Mouse (Mus musculus): ENCODE results near the gene Avp.
"Not testable (repeated sequence)": the region's sequence is repeated elsewhere in the genome, so short reads cannot be mapped to it uniquely, and the experiment has no call there.

The Avp gene

GRCm38 (mm10) chr2:130582552-130582951 is at the start of gene Avp:
Gene Avp (minus strand): TSS chr2:130582554.
- DNase-seq (ENCODE audit: low read depth) = no peak

GRCm38 (mm10) chr2:130629839-130630203 is 47.5 kb upstream of the Avp start, which contains the start of the genes Fastkd5 and Ubox5:
Gene Fastkd5 (minus strand): TSS chr2:130630027.
Gene Ubox5 (minus strand): TSS chr2:130630038.
- DNase-seq (ENCODE audit: low read depth) = peak; percentile 93

DNA sequence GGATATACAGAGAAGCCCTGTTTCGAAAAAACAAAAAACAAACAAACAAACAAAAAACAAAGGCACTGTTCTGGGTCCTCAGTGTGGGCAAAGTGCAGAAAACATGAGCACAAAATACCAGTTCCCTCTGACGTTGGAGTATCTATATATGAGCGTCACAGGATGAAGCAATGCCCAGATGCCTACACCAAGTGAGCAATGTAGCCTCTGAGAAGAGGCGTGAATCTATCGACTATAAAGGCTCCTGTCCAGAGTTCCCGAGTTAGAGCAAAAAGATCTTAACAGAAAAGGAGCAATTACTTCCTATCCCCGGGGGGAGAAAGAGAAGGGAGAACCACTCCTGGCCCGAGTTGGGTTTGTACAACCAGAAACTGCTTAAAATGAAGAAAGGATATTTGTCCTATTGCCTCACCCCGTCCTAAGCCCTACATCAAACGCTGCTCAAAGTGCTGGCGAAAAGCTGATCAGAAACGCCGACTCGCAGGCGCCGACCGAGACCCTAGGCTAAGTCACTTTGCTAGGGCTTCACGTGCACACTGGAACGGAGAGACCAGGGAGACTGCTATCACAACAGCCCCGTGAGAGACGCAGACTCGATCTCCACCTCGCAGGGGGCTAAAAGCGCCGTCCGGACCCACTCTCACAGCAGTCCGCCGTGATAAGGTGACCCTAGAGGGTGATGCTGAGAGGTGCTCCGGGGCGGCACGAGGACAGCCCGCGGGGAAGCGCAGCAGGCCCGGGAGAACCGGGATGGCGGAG is 46.9 kb upstream of the Avp start:
- DNase-seq (ENCODE audit: low read depth) = peak; percentile 69

DNA sequence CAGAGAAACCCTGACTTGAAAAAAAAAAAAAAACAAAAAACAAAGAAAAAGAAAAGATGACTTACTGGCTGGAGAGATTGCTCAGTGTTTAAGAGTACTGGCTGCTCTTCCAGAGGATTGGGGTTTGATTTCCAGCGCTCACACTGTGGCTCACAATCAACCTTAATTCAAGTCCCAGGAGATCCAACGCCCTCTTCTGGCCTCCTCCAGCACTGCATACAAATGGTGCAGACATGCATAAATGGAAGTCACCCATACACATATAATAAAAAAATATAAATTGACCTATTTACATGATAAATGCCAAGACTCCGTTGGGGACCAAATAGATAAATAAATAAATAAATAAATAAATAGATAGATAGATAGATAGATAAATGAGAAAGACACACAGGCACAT is 46.1 kb upstream of the Avp start:
- DNase-seq (ENCODE audit: low read depth) = peak; percentile 65

GRCm38 (mm10) chr2:130618972-130619371 is 36.6 kb upstream of the Avp start:
- no peak for DNase-seq (ENCODE audit: low read depth)

DNA sequence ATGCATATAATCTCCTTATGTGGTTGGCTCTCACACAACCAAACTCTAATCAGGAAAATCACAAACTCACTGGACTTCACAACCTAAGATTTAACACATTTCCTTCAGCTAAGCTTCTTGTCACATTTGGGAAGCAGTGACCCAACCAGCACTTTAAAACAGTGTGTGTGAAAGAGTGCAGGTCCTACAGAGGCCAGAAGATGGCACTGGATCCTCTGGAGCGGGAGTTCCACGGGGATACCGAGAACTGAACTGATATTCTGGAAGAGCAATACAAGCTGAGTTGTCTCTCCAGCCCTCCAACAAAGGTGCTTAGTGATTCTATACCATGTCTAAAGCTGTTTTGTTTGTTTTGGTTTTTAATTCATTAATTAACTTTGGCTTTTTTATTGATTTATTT is 30.7 kb upstream of the Avp start:
- DNase-seq (ENCODE audit: low read depth) = peak; percentile 24

DNA sequence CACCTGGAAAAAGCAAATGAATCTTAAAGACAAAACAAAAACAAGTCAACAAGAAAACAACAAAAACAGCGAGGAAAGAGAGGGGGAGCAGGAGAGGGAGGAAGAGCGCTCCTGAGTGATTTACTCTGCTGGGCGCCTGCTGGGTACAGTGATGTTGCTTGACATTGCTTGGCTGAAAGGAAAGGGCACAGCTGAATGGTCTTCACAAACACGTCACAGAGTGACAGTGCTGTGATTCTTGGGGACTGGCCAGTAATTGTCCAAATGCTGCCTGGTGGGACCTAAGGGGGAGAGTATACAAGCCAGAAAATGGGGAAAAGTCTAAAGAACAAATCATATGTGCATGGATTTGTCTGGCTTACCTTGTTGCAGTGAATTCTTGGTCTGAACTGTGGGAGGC is 19.8 kb upstream of the Avp start:
- DNase-seq (ENCODE audit: low read depth) = no peak

DNA sequence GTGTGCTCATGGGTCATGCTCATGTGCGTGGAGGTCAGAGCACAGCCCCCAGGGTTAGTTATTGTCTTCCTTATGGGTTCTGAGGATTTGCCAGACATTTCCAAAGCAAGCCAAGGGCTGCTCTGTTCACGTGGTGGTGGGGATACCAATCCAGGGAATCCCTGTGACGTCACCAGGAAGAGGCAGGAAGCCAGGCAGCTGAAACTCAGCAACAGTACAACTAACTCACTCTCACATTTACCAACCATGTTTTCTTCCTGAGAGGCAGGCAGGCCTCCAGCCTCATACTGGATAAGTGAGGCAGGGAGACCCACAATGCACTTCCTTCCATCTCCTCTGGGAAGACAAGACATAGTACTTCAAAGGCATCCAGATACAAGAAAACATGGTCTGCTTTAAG is 16.0 kb upstream of the Avp start:
- no peak for DNase-seq (ENCODE audit: low read depth)

GRCm38 (mm10) chr2:130597601-130598010 is 15.3 kb upstream of the Avp start:
- DNase-seq (ENCODE audit: low read depth) = peak; percentile 36

- no peak for DNase-seq (ENCODE audit: low read depth)
Observed at GRCm38 (mm10) chr2:130595596-130595995, 13.2 kb upstream of the Avp start.

GRCm38 (mm10) chr2:130591016-130591415 is 8.7 kb upstream of the Avp start:
- no peak for DNase-seq (ENCODE audit: low read depth)

GRCm38 (mm10) chr2:130589761-130590160 is 7.4 kb upstream of the Avp start:
- no peak for DNase-seq (ENCODE audit: low read depth)

- DNase-seq (ENCODE audit: low read depth) = no peak
Observed at GRCm38 (mm10) chr2:130589157-130589556, 6.8 kb upstream of the Avp start.

DNA sequence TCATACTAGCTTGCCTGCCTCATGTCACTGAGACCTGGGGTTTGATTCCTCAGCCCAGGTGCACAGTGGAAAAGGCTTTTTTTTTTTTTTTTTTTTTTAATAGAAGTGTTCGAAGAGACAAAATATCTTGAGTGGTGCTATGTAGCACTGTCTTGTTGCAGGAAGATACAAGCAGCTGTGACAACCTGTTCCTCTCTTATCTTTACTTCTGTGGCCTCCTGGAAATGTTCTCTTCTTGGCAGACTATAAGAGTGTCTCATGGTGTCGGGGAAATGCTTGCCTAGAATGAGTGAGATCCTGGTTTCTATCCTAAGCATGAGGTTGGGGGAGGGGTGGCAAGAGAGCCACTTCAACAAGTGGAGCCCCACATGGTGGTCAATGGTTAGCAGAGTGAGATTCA is 6.0 kb upstream of the Avp start:
- no peak for DNase-seq (ENCODE audit: low read depth)

- no peak for DNase-seq (ENCODE audit: low read depth)
Observed at GRCm38 (mm10) chr2:130586016-130586415, 3.7 kb upstream of the Avp start.

DNA sequence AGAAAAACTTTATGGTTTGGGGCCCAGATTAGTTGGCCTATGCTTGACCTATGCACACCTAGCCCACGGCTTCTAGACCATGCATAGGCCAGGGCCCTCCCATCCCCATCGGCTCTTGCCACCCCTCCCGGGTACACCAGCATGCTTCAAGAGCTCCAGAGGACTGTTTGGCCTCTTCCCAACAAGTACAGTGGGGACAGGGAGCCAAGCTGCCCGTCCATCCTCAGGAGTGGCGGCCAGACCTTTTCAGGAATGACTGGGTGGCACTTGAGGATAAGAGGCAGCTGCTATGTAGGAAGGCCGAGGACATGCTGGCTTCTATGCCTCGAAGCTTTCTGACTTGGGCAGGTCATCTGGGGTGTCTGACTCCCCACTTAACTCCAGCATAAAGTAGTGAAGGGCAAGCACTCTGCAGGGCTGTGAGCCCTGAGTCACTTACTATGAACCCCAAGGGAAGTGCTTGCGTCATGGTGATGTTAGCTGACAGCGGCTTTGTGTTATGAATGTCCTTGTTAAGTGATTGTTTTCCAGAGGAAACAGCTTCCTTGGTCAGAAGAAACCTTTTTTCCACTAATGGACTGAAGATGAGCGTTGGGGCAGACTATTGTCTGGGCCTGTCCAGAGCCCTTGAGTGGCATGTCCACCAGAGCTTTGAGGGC is 1.7 kb upstream of the Avp start:
- DNase-seq (ENCODE audit: low read depth) = no peak

- DNase-seq (ENCODE audit: low read depth) = no peak
Observed at GRCm38 (mm10) chr2:130581201-130581600, 1.2 kb downstream of the Avp start.

- DNase-seq (ENCODE audit: low read depth) = peak; percentile 34
Observed at GRCm38 (mm10) chr2:130579791-130580190, 2.6 kb downstream of the Avp start.

GRCm38 (mm10) chr2:130578148-130578547 is 4.2 kb downstream of the Avp start:
- DNase-seq (ENCODE audit: low read depth) = peak; percentile 78

DNA sequence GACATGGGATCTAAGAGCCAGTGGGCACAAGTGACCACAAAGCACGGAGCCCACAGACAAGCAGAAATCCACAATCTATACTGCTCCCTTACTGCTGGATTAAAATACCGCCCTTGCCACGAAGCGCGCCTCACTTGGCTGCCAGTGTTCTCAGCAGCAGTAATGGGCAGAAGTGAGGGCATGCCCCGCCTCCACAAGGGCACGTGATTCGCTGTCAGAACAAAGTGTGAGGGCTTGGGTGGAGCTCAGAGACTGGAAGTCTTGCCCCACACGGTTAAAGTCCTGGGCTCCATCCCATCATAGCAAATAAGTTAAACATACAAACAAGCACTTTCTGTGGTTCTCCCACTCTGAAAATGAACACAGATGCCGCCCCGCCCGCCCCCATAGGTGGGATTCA is 4.7 kb downstream of the Avp start:
- DNase-seq (ENCODE audit: low read depth) = peak; percentile 76

- DNase-seq (ENCODE audit: low read depth) = no peak
Observed at GRCm38 (mm10) chr2:130577021-130577420, 5.3 kb downstream of the Avp start.

GRCm38 (mm10) chr2:130576564-130576963 is 5.8 kb downstream of the Avp start:
- not testable (repeated sequence) for DNase-seq (ENCODE audit: low read depth)

DNA sequence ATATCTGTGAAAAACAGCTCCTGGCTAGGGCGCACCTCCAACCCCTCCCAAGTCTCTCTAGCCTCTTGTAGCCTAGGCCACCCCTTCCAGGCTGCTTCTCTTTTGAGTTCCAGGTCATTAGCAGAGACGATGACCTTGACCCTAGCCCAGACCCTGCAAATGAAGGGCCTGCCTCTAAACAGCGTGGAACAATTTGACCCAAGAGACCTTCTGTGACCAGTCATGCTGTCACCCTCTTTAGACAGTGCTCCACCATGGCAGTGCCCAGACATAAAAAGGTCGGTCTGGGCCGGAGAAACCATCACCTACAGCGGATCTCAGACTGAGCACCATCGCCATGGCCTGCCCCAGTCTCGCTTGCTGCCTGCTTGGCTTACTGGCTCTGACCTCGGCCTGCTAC is 6.5 kb downstream of the Avp start, which contains the start of gene Oxt:
Gene Oxt (plus strand): TSS at position 301 of the 400 bp plus-strand sequence.
- no peak for DNase-seq (ENCODE audit: low read depth)

- no peak for DNase-seq (ENCODE audit: low read depth)
Observed at GRCm38 (mm10) chr2:130574960-130575359, 7.4 kb downstream of the Avp start.
